Mouse (Mus musculus) cerebellum, adult 8-10 months (tissue): ENCODE results near the gene Tnfsf9.

Source experiments
- DNase-seq: peaks from one replicate; pipeline ENCODE4 v3.0.0; 2022

Gene Tnfsf9

DNA sequence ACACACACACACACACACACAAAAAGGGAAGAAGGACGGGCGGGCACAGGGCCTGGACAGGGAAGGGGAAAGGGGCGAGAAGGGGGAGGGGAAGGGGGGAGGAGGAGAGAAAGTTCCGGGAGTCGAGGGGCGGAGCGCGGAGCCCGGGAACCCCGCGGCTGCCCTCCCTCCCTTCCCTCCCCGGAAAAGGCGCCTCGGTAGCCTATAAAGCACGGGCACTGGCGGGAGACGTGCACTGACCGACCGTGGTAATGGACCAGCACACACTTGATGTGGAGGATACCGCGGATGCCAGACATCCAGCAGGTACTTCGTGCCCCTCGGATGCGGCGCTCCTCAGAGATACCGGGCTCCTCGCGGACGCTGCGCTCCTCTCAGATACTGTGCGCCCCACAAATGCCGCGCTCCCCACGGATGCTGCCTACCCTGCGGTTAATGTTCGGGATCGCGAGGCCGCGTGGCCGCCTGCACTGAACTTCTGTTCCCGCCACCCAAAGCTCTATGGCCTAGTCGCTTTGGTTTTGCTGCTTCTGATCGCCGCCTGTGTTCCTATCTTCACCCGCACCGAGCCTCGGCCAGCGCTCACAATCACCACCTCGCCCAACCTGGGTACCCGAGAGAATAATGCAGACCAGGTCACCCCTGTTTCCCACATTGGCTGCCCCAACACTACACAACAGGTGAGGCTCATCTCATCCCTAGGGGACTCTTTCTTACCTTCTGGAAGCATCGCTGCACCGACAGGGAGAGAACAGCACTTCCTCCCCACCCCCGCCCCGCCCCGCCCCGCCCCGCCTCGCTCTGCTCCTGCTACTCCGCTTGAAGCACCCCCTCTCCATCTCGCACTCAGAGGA lies at the start of gene Tnfsf9:
Gene Tnfsf9, plus strand, starts transcription at position 145 of the 854 bp plus-strand sequence.
- DNase-seq = peak; percentile 52

DNA sequence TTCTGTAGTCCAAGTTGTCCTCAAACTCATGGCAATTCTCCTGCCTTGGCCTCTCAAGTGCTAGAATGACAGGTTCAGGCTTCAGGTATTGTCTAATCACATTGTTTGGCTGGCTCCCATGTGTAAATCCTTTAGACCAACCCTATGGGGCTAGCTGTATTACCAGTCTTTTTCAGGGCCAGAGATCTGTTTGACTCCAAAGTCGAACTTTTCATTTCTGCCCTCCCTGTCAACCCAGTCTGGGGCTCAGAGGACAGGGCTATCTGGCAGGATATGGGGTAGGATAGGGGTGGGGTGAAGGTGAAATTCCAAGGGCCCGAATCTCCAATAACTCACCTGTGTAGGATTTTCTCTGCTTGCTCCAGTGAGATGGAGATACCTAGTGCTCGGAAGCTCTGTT lies 48.9 kb upstream of the Tnfsf9 start:
- DNase-seq = no peak

DNA sequence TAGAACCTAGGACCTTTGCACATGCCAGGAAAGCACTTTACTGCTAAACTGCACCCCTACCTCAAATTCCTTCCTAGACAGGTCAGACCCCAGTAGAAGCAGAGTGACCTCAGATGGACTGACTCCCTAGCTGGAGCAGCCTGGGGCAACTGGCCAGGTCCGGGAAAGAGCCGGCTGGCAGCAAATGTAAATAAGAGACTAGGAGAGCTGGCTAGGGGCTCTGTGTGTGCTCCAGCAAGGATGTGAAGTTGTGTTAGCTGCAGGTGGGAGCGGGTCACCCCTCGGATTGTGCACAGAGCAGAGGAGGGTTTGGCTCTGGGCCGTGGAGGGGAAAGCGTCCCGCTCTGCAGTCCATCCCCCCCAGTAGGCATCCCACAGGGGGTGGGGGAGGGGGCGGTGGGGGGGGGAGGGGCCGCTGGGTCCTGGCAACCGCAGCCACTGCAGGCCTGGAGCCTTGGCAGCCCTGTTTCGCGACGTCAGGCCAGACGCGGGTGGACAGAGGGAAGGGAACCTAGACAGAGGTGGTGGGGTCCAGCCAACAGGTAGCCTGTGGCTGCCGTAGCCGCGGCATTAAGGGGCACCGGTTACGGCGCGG lies 46.1 kb upstream of the Tnfsf9 start, which contains the start of gene Crb3:
Gene Crb3, plus strand, starts transcription at position 215 of the 595 bp plus-strand sequence.
- peak; percentile 60 for DNase-seq

DNA sequence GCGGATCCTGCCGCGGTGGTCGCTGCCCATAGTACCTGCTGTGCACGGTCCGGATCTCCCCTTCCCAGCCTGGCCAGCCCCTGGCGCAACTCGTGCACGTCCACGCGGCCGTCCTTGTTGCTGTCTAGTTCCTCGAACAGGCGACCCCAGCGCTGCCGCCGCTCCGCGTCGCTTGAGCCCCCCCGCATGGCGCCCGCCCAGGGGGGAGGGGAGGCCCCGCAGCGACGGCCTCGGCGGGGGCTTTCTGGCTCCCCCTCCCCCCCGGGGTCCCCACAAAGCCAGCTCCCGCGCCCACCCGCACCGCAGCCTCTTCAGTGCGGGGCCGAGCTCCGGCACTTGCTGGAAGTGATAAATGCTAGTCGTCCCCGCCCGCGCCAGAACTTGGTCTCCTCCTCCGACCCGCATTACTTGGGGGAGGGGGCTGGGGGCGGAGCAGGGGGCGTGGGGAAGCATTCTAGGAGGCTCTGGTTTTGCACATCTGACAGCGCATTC lies 45.6 kb upstream of the Tnfsf9 start, which contains the start of gene Slc25a23:
Gene Slc25a23, minus strand, starts transcription at position 378 of the 492 bp plus-strand sequence.
- DNase-seq = peak; percentile 70

DNA sequence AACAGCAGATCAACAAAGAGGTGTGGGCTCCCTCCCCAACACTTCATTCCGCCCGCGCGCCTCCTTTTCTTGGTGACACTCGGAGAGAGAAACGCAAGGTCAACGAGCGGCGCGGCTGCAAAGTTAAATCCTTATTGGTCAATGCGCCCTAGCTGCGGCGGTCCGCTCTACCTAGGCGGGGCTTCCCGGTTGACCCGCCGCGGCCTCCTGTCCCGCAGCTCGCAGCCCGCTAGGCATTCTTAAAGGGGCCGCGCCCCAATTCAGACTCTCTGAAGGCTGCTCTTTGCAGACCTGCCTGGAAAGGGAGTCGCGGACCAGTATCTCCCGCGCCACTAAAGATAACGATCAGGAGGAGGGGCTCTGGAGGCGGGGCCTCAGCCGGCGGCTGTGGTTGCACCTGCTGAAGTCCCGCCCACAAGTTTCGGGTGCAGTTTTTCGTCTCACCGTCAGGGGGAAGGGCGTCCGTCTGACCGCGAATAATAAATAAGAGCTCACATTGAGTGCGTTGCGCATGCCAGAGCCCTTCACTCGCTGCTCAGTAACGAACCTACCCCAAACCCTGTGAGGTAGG lies 44.8 kb upstream of the Tnfsf9 start:
- DNase-seq = peak; percentile 99

DNA sequence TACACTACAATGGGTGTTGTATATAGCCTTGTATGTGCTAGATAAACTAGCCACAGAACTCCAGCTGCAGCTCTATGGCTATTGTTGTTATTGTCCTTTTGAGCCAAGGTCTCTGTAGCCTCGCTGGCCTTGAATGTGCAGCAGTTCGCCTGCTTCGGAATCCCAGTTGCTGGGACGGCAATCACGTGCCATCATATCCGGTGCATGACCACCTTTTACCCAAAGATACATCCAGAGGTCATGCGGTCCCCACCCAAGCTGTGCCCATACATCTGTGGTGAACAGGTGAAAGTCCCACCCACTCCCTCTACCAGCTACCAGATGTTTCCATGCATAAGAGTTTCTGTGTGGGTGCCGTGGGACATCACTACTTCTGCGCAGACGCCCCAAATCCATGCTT lies 44.1 kb upstream of the Tnfsf9 start:
- DNase-seq = peak; percentile 47

DNA sequence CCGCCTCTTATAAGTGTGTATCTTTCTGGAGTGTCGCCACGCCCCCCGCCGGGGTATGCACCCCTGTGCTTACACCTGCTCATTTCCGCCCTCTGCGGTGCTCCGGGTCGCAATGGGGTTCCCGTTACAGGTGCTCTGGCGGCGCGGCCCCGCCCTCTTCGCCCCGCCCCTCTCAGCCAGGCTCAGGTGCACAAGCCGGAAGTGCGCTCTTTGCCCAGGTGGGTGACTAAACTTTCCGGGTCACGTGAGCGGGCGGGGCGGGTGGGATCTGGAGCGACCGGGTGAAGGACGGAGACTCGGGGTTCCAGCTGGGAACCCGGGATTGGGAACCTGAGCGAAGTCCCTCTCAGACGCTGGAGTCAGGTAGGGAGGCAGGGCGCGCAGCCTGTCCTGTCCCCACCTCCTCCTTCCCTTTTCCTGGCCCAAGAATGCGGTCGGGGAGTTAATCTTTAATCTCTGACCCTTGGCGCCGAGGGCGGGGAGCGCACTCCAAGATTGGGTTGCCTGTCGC lies 43.1 kb upstream of the Tnfsf9 start:
- peak; percentile 71 for DNase-seq

DNA sequence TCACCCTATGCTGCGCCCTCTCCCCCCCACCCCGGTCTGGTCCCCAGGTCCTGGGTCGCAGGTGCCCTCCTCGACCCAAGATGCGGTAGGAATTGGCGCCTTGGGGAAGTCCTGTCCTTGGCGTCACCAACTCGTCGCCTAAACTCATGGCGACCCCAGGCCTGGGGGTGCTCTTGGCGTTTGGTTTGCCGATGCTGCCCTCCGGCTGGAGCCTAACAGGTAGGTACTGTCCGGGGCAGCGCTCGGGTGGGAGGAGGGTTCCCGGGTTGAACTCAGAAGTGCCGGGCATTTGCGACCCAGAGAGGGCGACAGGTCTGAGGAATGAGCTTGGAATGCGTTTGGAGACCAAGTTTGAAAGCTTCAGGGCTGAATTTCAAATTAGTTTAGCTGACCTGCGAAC lies 42.6 kb upstream of the Tnfsf9 start:
- DNase-seq = no peak

DNA sequence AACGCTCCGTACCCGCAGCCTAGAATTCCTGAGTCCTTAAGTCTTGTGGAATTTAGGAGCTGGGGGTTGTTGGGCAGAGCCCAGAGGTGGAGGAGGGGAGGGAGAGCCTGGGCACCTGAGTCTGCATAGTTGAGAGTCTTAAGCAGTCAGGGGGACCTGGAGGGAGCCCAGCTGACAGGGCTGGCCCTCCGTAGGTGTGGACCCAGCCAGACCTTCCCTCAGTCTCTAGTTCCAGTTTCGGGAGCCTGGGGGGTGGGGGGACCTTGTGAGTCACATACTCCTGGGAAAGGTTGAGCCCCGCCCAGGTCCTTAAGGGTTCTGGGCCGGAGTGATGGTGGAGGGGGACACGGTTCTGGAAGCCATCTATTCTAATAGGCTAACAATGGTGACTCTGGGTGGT lies 42.1 kb upstream of the Tnfsf9 start:
- DNase-seq = no peak

DNA sequence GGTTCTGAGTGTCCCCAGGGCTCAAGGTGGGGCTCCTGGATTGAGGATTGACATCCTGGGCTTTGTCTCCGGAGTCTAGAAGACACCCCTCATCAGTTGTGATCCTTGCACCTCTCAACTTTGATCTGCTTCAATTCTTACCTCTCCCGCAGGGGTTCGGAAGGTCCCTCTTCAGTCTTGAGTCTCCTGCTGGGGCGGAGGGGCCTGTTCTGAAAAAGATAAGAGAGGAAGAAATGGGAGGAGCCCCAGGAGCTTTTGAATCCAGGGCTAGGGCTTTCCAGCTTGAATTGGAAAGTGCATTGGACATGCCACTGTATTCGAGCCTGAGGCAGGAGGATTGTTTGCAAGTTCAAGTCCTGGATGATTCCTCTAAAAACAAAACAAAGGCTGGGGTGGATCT lies 38.2 kb upstream of the Tnfsf9 start:
- DNase-seq = no peak

DNA sequence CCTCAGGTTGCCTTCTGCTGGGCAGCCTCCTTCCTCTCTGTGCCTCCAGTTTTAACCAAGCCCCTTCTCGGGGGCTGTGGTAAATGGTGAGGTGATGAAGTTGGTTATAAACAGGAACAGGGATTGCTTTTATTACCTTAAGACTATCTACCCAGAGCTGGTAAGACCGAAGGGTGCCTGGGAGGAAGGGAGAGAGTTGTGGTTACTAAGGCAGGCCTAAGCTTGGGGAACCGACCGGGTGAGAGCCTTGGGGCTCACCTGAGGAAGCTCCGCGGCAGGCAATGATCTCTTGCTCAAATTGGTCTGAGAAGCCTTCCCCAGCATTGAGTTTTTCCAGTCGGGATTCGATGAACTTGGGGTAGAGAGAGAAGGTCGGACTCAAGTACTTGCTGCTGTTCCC lies 34.9 kb upstream of the Tnfsf9 start:
- DNase-seq = no peak

DNA sequence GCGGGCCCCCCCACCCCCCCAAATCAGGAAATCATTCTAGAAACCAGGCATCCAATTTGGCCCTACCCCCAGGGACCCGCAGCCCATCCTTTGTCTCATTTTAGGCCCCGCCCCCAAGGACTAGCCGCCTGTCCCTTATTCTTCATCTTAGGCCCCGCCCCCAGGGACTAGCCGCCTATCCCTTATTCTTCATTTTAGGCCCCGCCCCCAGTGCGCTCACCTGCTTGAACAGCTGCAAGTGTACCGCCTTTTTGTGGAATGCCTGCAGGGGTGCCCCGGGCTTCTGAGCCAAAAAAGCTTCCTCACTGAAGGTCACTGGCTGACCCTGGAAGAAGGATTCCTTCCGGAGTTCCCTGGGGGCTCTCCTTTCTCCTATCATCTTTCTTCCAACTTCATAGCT lies 34.4 kb upstream of the Tnfsf9 start:
- no peak for DNase-seq

DNA sequence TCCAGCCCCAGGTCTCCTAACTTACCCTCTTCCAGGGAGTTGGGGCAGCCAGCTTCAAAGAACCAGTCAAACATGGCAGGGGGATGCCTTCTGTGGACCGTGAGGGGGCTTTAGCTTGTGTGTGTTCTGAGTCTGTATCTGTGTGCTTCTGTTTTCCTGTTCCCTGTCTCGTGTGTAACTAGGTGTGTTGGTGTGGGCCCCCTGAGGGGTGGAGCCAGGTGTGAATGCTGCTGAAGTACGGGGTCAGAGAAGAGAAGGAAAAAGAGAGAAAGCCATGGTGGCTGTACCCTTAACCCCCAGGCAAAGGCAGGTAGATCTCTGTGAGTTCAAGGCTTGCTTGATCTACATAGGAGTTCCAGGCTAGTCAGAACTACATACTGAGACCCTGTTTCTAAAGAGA lies 28.2 kb upstream of the Tnfsf9 start:
- no peak for DNase-seq

DNA sequence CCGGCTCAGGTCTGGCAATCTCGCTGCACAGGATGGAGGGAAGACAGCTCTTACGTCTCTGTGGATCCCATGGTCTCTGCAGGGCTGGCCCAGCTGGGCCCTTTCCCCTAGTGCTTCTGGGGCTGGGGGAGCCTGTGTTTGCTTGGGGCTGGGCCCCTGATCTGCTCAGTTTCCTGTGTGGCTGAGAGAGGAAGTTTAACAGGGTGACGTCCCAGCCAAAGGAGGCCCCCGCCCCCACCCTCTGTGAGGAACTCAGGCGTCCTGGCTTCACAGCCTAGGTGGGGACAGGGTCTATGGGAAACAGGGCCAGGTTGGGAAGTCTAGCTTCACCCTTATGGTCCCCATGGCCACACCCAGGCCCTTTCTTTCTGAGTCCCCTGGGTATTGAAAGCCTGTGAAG lies 26.8 kb upstream of the Tnfsf9 start, which contains the start of gene Dennd1c:
Gene Dennd1c, minus strand, starts transcription at position 179 of the 400 bp plus-strand sequence.
- DNase-seq = no peak

DNA sequence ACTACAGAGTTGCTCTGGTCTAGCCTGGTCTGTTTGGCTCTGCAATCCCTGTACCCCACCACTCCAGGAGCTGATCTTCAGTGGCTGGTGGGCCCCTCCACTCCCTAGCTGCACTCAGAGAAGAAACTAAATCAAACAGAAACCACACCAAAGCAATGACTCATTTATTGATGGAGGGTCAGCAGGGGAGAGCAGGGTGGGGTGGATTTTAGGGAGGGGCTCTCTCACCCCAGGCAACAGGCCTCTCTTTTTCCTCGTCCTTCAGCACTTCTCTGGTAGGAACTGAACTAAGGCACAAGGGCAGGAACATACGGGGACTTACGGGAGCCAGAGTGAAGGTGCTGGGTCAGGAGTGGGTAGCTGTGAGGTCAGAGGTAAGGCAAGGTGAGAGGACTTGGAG lies 25.2 kb upstream of the Tnfsf9 start:
- DNase-seq = no peak

DNA sequence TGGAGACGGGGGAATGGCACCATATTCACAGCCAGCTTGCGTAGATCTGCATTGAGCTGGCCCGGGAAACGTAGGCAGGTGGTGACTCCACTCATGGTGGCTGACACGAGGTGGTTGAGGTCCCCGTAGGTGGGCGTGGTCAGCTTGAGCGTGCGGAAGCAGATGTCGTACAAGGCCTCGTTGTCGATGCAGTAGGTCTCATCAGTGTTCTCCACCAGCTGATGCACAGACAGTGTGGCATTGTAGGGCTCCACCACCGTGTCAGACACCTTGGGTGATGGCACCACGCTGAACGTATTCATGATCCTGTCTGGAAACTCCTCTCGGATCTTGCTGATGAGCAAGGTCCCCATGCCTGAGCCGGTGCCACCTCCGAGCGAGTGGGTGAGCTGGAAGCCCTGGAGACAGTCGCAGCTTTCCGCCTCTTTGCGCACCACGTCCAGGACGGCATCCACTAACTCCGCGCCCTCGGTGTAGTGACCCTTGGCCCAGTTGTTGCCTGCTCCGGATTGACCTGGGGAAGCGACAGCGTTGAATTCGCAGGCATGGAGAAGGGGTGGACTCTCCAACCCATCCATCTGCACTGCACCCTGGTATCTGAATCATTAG lies 23.8 kb upstream of the Tnfsf9 start:
- no peak for DNase-seq

DNA sequence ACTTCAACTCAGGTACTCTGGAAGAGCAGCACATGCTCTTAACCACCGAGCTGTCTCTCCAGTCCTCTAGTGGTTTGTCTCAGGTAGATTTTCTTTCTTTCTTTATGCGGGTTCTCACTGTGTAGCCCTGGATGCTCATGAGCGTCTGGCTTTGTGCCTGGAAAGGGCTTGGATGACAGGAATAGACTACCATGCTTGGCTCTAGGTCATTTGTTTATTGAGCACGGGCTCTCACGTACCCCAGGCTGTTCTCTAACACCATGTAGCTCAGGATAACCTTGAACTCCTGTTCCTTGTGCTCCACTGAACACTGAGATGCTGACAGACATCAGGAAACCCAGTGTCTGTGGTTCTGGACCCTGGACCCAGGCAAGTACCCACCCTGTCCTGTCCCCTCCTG lies 22.6 kb upstream of the Tnfsf9 start:
- DNase-seq = peak; percentile 66

DNA sequence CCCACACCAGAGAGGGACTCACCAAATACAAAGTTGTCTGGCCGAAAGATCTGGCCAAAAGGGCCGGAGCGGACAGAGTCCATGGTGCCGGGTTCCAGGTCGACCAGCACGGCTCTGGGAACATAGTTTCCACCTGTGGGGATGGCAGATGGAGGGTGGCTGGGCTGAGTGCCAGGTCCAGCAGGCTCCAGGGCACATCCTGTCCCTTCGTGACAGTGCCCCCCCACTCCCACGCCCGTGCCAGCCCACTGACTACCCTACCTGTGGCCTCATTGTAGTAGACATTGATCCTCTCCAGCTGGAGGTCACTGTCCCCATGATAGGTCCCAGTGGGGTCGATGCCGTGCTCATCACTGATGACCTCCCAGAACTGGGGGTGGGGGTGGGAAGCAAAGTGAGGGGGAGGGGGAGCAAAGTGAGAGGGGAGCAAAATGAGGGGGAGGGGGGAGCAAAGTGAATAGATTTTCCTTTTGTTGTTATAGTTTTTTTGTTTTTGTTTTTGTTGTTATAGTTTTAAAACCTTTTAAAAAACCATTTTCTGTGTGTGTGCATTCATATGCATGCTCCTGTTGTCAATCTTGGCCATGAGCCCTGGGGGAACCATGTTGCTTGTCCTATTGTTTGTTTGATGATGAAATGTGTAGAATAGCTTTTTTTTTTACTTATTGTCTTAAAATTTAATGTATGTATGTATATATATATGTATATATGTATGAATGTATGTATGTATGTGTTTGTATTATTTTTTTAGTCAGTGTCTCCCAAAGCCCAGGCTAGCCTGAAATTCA lies 19.0 kb upstream of the Tnfsf9 start:
- peak; percentile 97 for DNase-seq

DNA sequence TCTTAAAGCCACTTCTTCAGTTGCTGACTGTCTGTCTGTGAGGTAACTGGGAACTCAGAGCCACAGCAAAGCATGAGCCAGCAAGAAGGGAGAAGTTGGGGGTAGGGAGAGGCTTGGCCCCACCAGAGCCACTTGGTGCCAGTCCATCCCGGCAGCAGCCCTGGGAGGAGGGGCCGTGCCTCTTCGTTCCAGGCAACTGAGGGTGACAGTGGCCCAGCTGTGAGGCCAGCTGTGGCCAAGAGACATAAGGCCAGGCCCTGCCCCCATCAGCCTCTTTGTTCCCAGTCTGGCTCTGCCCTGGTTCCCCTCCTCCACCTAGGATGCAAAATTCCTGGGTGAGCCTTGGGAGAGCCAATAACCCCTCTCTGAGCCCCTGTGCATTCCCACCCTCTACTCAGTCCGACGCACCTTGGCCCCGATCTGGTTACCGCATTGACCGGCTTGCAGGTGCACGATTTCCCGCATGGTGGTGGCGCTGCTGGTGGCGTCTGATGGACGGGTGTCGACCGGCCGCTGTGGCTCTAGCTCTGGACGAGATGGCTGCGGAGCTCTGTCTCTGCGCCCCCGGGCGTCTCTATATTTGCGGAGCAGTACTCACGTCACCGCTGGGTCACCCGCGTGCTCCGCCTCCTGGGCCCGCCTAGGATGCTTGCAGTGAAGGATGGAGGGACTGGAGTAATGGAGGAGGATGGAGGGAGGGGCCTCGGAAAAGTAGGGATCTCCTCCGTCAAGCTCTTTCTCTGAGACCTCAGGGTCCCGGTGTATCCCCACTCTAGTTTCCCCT lies 17.9 kb upstream of the Tnfsf9 start, which contains the start of gene Tubb4a:
Gene Tubb4a, minus strand, starts transcription at position 734 of the 784 bp plus-strand sequence.
- DNase-seq = peak; percentile 91

DNA sequence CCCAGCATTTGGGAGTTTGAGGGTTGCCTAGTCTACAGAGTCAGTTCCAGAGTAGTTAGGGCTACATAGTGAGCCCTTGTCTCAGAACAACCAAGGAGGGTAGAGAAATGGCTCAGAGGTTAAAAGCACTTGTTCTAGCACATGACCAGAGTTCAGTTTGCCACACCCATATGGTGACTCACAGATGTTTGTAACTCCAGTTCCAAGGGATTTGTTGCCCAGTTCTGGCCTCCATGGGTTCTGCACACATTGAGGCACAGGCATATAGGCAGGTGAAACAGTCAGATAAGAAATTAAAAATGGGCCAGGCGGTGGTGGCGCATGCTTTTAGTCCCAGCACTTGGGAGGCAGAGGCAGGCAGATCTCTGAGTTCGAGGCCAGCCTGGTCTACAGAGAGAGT lies 10.9 kb upstream of the Tnfsf9 start:
- no peak for DNase-seq
